Mouse (Mus musculus): ENCODE measurements at regions not wholly inside any gene's neighbourhood (a gene's known extent, or its start where the extent isn't known, plus 50 kb on each side); places are given as distances from the start of the nearest gene placed in this dataset.

- TF ChIP-seq CTCF (IDR thresholded peaks at IDR 0.05; ENCODE audit: borderline replicate concordance, insufficient read depth, low read depth, low read length) = no peak
- no peak for TF ChIP-seq POLR2A (IDR thresholded peaks at IDR 0.05; ENCODE audit: borderline replicate concordance, insufficient read depth, low read length)
- H3K27ac ChIP-seq (ENCODE audit: insufficient read depth, low read length) = no peak overlapping the region
- no peak overlapping the region for H3K4me3 ChIP-seq (replicated peaks; ENCODE audit: insufficient read depth, low read depth, low read length)
- no peaks in the 10 kb centered on the region for H3K27me3 ChIP-seq (ENCODE audit: control insufficient read depth, insufficient read depth, low read length)
- no peak for DNase-seq
- H3K4me1 ChIP-seq (ENCODE audit: control insufficient read depth, insufficient read depth, low read length) = no peaks in the 10 kb centered on the region
- WGBS = 62% methylated on average over 3 of the region's 3 CpGs
Observed at GRCm38 (mm10) chr1:121842381-121843075, 274.7 kb upstream of the Ddx18 start.

GRCm38 (mm10) chr1:121833559-121833958, 265.8 kb upstream of the Ddx18 start:
- 58% methylated on average over 2 of the region's 2 CpGs for WGBS
- DNase-seq = no peak
- no peak overlapping the region for H3K27ac ChIP-seq (ENCODE audit: insufficient read depth, low read length)
- no peak for TF ChIP-seq POLR2A (IDR thresholded peaks at IDR 0.05; ENCODE audit: borderline replicate concordance, insufficient read depth, low read length)
- no peak for TF ChIP-seq CTCF (IDR thresholded peaks at IDR 0.05; ENCODE audit: borderline replicate concordance, insufficient read depth, low read depth, low read length)
- H3K4me3 ChIP-seq (replicated peaks; ENCODE audit: insufficient read depth, low read depth, low read length) = no peak overlapping the region
- no peaks in the 10 kb centered on the region for H3K4me1 ChIP-seq (ENCODE audit: control insufficient read depth, insufficient read depth, low read length)
- no peaks in the 10 kb centered on the region for H3K27me3 ChIP-seq (ENCODE audit: control insufficient read depth, insufficient read depth, low read length)

DNA sequence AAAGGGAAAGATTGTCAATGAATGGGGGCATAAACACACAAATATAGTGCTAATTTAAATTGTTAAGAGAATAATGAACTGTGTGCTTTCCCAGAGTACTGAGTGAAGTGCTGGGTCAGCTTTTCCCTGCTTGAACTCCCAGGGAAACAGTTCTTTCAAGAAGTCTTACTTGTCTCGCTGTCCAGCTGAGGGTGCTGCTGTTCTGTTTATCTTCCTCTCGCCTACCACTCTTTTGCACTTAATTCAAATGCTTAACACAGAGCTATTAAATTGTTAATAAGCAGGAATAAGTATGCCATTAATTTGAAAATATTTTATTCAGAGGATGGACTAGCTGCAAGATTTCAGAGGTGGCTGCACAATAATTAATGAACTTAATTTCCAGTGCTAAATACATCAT, 262.5 kb upstream of the Ddx18 start:
- no peaks in the 10 kb centered on the region for H3K27me3 ChIP-seq (ENCODE audit: control insufficient read depth, insufficient read depth, low read length)
- WGBS = 72% methylated on average over 2 of the region's 2 CpGs
- H3K4me1 ChIP-seq (ENCODE audit: control insufficient read depth, insufficient read depth, low read length) = no peaks in the 10 kb centered on the region
- TF ChIP-seq CTCF (IDR thresholded peaks at IDR 0.05; ENCODE audit: borderline replicate concordance, insufficient read depth, low read depth, low read length) = peak; percentile 4; the same call in 1 of the 2 replicates
- TF ChIP-seq POLR2A (IDR thresholded peaks at IDR 0.05; ENCODE audit: borderline replicate concordance, insufficient read depth, low read length) = no peak
- no peak overlapping the region for H3K4me3 ChIP-seq (replicated peaks; ENCODE audit: insufficient read depth, low read depth, low read length)
- H3K27ac ChIP-seq (ENCODE audit: insufficient read depth, low read length) = no peak overlapping the region
- DNase-seq = no peak

- H3K4me3 ChIP-seq (replicated peaks; ENCODE audit: insufficient read depth, low read depth, low read length) = no peak overlapping the region
- no peaks in the 10 kb centered on the region for H3K4me1 ChIP-seq (ENCODE audit: control insufficient read depth, insufficient read depth, low read length)
- no peaks in the 10 kb centered on the region for H3K27me3 ChIP-seq (ENCODE audit: control insufficient read depth, insufficient read depth, low read length)
- DNase-seq = no peak
- no peak for TF ChIP-seq CTCF (IDR thresholded peaks at IDR 0.05; ENCODE audit: borderline replicate concordance, insufficient read depth, low read depth, low read length)
- no peak for TF ChIP-seq POLR2A (IDR thresholded peaks at IDR 0.05; ENCODE audit: borderline replicate concordance, insufficient read depth, low read length)
- WGBS = 92% methylated on average over 4 of the region's 4 CpGs
- H3K27ac ChIP-seq (ENCODE audit: insufficient read depth, low read length) = no peak overlapping the region
Observed at GRCm38 (mm10) chr1:121822950-121823349, 255.2 kb upstream of the Ddx18 start.

DNA sequence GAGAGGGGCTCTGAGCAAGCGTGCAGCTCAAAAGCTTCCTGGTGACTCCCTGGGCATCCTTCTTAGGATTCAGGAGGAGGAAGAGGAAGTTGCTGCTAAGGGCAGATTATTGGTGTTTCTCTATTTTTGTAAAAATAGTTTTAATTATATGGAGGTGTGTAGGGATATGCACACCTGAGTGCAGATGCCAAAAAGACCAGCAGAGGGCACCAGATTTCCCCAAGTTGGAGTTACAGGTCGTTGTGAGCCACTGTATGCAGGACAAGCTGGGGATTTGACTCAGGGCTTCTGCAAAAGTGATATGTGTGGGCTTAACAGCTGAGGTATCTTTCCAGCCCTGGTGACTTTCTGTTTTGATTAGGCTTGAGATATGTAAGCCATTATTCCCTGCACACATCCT, 235.5 kb upstream of the Ddx18 start:
- WGBS = 84% methylated on average over 2 of the region's 2 CpGs
- TF ChIP-seq CTCF (IDR thresholded peaks at IDR 0.05; ENCODE audit: borderline replicate concordance, insufficient read depth, low read depth, low read length) = no peak
- TF ChIP-seq POLR2A (IDR thresholded peaks at IDR 0.05; ENCODE audit: borderline replicate concordance, insufficient read depth, low read length) = no peak
- no peaks in the 10 kb centered on the region for H3K27me3 ChIP-seq (ENCODE audit: control insufficient read depth, insufficient read depth, low read length)
- no peak for DNase-seq
- no peak overlapping the region for H3K27ac ChIP-seq (ENCODE audit: insufficient read depth, low read length)
- no peak overlapping the region for H3K4me3 ChIP-seq (replicated peaks; ENCODE audit: insufficient read depth, low read depth, low read length)
- H3K4me1 ChIP-seq (ENCODE audit: control insufficient read depth, insufficient read depth, low read length) = no peaks in the 10 kb centered on the region; the same call in 1 of the 2 replicates

DNA sequence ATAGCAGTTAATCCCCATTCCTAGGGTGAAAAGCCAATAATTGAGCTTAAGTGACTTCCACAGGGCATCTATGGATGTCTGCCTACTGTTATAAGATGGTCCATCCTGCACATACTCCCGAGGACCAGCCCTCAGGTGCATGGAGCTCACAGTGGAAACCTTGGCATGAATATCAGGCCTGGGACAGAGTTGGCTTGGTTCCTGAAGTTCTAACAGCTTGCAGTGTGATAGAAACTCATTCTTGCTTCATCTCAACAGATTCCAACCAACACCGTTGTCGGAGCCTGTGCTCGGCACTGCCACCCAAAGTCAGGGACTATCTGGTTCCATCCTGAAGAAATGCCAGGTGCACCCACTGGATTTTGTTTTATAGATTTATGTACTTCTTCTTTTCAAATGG, 234.7 kb upstream of the Ddx18 start:
- H3K4me3 ChIP-seq (replicated peaks; ENCODE audit: insufficient read depth, low read depth, low read length) = no peak overlapping the region
- DNase-seq = peak; percentile 50 to 74
- 9% methylated on average over 4 of the region's 4 CpGs for WGBS
- H3K27me3 ChIP-seq (ENCODE audit: control insufficient read depth, insufficient read depth, low read length) = no peaks in the 10 kb centered on the region
- H3K27ac ChIP-seq (ENCODE audit: insufficient read depth, low read length) = no peak overlapping the region
- no peaks in the 10 kb centered on the region; the same call in 1 of the 2 replicates for H3K4me1 ChIP-seq (ENCODE audit: control insufficient read depth, insufficient read depth, low read length)
- TF ChIP-seq POLR2A (IDR thresholded peaks at IDR 0.05; ENCODE audit: borderline replicate concordance, insufficient read depth, low read length) = no peak
- TF ChIP-seq CTCF (IDR thresholded peaks at IDR 0.05; ENCODE audit: borderline replicate concordance, insufficient read depth, low read depth, low read length) = no peak

DNA sequence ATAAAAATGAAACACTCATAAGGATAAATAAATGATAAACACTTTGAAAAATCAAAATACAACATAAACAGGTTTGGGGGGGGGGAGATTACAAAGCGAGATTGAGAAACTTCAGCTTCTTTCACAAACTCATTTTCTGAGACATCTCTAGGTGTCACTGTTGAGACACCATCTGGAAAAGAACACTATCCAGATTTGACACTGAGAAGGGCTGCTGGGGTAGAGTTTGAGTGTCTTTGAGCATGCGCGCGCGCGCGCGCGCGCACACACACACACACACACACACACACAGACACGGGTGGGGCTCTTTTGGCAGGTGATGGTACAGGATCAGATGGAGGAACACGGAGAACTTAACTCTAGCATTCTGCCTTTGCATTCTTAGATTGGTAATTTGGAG, 230.7 kb upstream of the Ddx18 start:
- H3K27me3 ChIP-seq (ENCODE audit: control insufficient read depth, insufficient read depth, low read length) = no peaks in the 10 kb centered on the region
- no peak overlapping the region for H3K4me3 ChIP-seq (replicated peaks; ENCODE audit: insufficient read depth, low read depth, low read length)
- WGBS = 64% methylated on average over 12 of the region's 12 CpGs
- peak; percentile 11 to 34 for DNase-seq
- H3K4me1 ChIP-seq (ENCODE audit: control insufficient read depth, insufficient read depth, low read length) = no peaks in the 10 kb centered on the region; the same call in 1 of the 2 replicates
- no peak overlapping the region for H3K27ac ChIP-seq (ENCODE audit: insufficient read depth, low read length)
- no peak for TF ChIP-seq POLR2A (IDR thresholded peaks at IDR 0.05; ENCODE audit: borderline replicate concordance, insufficient read depth, low read length)
- TF ChIP-seq CTCF (IDR thresholded peaks at IDR 0.05; ENCODE audit: borderline replicate concordance, insufficient read depth, low read depth, low read length) = peak; percentile 28; the same call in 1 of the 2 replicates

DNA sequence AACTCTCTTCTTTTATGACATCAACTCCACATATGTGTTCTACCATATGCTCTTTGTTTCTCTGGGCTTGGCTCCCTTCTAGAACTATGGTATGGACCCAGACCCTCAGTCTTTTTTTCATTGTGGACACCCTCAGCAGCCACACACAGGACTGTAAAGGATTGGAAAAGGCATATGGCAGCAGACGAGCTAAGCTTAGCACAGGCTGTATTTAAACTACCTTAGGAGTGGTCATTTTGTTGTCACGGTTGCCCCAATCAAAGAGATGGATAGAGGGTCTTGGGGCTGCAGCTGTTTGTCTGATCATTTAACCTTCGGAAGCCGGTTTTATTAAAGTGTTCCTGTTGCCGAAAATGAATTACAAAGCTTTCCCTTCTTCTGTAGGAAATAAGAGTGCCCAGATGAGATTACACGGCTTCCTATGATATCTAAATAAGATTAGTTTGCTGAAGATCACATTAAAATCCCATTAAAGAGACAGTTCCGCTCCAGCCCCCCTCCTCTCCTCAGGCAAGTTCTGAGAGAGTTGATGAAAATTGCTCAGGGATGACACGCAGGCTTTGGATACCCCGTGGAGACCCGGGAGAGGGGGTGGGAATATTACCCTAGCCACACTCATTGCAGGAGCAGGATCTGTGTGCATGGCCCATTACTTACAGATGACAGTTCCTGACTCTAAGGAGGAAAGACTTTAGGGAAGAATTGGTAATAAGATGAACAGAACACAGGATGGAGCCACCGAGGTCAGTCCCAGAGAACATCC, 227.4 kb upstream of the Ddx18 start:
- Histone ChIP-seq H3K4me1 (ENCODE audit: control insufficient read depth, insufficient read depth, low read length) (no peaks in the 10 kb centered on the region), H3K27me3 (ENCODE audit: control insufficient read depth, insufficient read depth, low read length) (no peaks in the 10 kb centered on the region), H3K27ac (ENCODE audit: insufficient read depth, low read length) (no peak overlapping the region), H3K4me3 (replicated peaks; ENCODE audit: insufficient read depth, low read depth, low read length) (no peak overlapping the region)
- 73% methylated on average over 11 of the region's 11 CpGs for WGBS
- TF ChIP-seq CTCF (IDR thresholded peaks at IDR 0.05; ENCODE audit: borderline replicate concordance, insufficient read depth, low read depth, low read length) (no peak), POLR2A (IDR thresholded peaks at IDR 0.05; ENCODE audit: borderline replicate concordance, insufficient read depth, low read length) (no peak)
- no peak for DNase-seq
